Mouse (Mus musculus) induced T-regulatory cell, adult 2 months (primary cell): ENCODE data around the gene Tnfrsf23.
"Not testable (repeated sequence)": the region's sequence is repeated elsewhere in the genome, so short reads cannot be mapped to it uniquely, and the experiment has no call there.

Experiments used
- DNase-seq: peaks from one replicate; pipeline ENCODE4 v3.0.0-alpha.2; 2012; ENCODE audit warnings: low read depth

Tnfrsf23 gene

GRCm38 (mm10) chr7:143681566-143681965, 4.1 kb downstream of the Tnfrsf23 start:
- DNase-seq, result no peak

- DNase-seq, result not testable (repeated sequence)
Measured at GRCm38 (mm10) chr7:143680836-143681235, 4.8 kb downstream of the Tnfrsf23 start.

- DNase-seq, result not testable (repeated sequence)
Measured at GRCm38 (mm10) chr7:143679650-143680049, 6.0 kb downstream of the Tnfrsf23 start.

GRCm38 (mm10) chr7:143666427-143667311, 19.0 kb downstream of the Tnfrsf23 start:
- peak; percentile 45 for DNase-seq

DNA sequence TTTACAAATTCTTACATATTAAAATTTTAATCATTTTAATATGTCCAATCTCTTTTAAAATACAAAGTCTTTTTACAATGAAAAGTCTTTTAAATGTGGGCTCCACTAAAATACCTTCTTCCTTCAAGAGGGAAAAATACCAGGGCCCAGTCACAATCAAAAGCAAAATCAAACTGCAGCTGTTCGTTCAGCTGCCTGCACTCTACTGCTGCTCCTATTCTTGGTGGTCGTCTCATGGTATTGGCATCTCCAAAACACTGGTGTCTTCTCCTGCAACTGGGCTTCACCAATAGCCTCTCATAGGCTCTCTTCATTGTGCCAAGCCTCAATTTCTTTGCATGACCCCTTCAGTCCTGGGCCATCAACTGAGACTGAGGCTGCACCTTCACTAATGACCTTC, 22.2 kb downstream of the Tnfrsf23 start:
- DNase-seq, result no peak

DNA sequence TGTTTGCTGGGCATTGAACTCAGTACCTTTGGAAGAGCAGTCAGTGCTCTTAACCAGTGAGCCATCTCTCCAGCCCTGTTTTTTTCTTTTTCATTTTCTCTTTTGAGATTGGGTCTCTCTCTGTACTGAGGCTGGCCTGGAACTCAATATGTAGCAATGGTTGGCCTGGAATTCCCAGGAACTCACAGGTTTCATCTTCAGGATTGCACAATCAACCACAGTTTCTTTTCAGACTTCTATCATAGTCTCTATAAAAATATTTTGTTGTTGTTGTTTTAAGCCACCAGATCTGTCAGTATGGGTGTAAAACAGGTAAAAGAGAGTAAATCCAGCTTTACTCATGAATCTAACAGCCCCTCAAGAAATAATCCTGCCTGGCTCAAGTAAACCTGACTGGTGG, 24.9 kb downstream of the Tnfrsf23 start:
- DNase-seq, result no peak

- not testable (repeated sequence) for DNase-seq
Measured at GRCm38 (mm10) chr7:143649769-143650346, 35.8 kb downstream of the Tnfrsf23 start.

- peak; percentile 92 for DNase-seq
Measured at GRCm38 (mm10) chr7:143649034-143649768, 36.5 kb downstream of the Tnfrsf23 start, which contains the start of gene Tnfrsf22. Gene Tnfrsf22 (minus strand): TSS chr7:143649661.

DNA sequence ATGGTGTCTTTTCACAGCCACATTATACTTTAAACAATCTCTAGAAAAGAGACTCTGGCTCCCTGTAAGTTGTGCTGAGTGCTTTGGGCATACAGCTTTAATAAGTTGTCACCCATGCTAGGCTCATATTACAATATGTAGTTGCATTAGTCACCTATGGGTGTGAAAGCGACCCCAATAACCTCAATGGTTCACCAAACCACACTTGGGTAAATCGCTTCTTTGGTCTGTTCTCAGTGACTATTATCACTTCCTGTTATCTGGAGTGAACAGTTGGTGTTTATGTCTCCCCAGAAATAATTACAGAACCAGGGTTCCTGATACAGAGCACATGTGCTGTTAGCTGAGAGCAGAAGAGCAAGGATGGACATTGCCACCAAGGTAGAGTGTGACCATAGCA, 41.7 kb downstream of the Tnfrsf23 start:
- peak; percentile 40 for DNase-seq

DNA sequence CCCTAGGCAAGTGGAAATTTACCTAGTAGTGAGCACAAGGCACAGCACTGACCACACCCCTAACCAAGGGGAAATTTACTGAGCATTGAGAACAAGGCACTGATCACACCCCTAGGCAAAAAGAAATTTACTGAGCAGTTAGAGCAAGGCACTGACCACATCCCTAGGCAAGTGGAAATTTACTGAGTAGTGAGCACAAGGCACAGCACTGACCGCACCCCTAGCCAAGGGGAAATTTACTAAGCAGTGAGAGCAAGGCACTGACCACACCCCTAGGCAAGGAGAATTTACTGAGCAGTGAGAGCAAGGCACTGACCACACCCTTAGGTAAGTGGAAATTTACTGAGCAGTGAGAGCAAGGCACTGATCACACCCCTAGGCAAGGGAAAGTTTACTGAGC, 49.0 kb downstream of the Tnfrsf23 start:
- DNase-seq, result peak; percentile 55

- peak; percentile 27 for DNase-seq
Measured at GRCm38 (mm10) chr7:143631503-143631902, 54.2 kb downstream of the Tnfrsf23 start.

- peak; percentile 80 for DNase-seq
Measured at GRCm38 (mm10) chr7:143629501-143629900, 56.2 kb downstream of the Tnfrsf23 start.

DNA sequence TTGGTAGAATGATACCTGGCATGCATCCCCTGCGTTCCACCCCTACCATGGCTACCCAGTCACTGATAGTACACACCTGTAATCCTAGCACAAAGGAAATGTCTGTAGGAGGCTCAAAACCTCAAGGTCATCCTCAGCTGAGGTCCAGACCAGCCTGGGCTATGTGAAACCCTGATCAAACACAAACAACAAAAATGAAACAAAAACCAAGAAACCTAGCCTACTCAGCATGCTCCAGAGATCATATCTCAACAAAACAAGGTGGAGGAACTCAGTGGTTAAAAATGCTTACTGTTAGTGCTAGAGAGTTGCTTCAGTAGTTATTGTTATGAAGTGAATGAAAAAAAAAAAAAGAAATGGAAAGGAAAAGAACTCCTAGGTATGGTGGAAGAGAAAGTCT, 57.1 kb downstream of the Tnfrsf23 start, which contains the start of gene Tnfrsf26:
TSS of gene Tnfrsf26 (minus strand) at position 183 of the 400 bp plus-strand sequence.
- DNase-seq, result peak; percentile 86

DNA sequence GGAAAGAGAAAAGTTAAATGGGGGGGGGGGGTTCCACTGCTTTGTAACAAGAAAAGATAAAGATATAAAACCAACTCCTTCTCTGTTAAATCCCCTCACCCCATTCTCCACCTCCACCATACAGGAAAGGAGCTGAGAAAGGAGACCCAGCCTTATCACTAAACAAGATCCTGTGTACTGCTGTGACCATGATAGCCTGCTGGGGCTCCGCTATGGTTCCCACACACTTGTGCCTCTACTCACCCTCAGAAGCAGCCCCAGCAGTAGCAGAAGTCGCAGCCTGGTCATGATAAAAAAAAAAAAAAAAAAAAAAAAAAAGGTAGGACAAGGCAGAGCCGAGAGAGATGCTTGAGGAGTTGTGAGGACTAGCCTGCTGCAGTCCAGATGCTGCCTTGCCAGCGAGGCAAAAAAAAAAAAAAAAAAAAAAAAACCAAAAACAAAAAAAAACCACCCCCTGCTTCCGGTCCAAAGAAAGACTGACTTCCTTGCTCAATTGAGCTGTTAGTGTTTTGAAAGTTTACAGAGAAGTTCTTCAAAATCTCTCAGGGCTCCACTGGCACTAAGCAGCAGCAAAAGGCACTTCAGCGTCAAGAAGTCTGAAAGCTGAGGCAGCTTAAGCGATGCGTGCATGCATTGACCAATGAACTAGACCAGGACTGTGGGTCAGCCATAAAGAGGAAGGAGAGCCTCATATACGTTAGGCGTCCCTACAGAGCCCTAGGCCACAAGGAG, 58.0 kb downstream of the Tnfrsf23 start:
- DNase-seq, result peak; percentile 79

GRCm38 (mm10) chr7:143626178-143626577, 59.5 kb downstream of the Tnfrsf23 start:
- peak; percentile 70 for DNase-seq

GRCm38 (mm10) chr7:143625151-143625550, 60.5 kb downstream of the Tnfrsf23 start:
- peak; percentile 76 for DNase-seq

DNA sequence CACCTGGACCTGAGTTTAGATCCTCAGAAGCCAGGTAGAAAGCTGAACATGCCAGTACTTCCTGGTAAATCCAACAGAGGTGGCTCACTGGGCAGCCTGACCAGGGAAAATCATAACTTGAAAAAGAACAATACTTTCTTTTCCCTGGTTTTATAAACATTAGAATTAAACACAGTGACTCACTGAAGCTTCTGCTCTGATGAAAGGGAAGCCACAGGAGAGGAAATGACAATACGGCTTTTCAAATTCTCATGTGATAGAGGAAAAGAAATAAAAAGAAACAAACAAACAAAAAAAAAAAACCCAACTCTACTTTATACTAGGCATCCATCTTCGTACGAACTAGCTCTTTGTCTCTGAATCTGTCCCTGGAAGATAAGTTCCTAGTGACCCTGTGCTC, 61.1 kb downstream of the Tnfrsf23 start:
- DNase-seq, result peak; percentile 55

GRCm38 (mm10) chr7:143620951-143621350, 64.7 kb downstream of the Tnfrsf23 start:
- DNase-seq, result no peak
